Mouse (Mus musculus): ENCODE data around the gene Hspa12b. TPM values are rescaled to one million over a fixed set of nuclear protein-coding genes. Genes with fewer than 3 reads are reported as not detected.

Hspa12b gene
- polyA plus RNA-seq, 1 experiment from 2014 or later, result 5.6 TPM

DNA sequence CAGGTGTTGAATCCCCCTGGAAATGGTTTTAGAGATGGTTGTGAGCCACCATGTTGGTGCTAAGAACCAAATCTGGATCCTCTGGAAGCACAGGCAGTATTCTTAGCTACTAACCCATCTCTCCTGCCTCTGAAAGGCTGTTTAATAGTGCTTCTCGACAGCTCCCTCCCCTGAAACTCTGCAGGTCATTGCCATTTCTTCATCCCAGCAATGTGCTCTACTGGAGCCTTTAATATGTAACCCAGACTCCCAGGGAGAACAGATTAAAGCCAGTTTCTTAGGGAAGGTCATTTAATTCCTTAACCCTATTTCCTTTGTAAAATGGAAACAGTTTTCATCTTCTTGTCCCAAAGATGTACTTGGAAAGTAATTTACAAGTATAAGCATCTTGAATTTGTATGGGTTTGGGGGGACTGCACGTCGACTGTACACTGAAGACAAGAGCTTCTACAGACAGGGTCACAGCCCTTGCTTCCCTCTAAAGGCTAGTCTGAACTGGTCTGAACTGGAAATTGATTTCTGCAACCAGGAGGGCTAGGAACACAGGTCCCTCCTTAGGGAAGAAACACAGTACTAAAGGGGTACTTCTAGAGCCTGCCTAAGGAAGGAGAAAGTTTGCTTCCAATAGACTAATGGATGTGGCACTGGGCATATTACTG is 48.3 kb downstream of the Hspa12b start:
- H3K4me3 ChIP-seq (ENCODE audit: low read depth, low read length), result no peak overlapping the region
- no peak overlapping the region; the same call in 1 of the 2 replicates for H3K27ac ChIP-seq (ENCODE audit: low read depth, low read length)
- peaks cover 23% of the 10 kb centered on the region for H3K4me1 ChIP-seq (replicated peaks; ENCODE audit: control insufficient read depth, insufficient read depth, low read length)
- 68% methylated on average over 3 of the region's 3 CpGs for WGBS
- DNase-seq (ENCODE audit: low spot score), result no peak
- H3K9ac ChIP-seq (ENCODE audit: low read length), result no peak overlapping the region
- no peak overlapping the region for H3K4me2 ChIP-seq (ENCODE audit: low read depth, low read length, severe bottlenecking)
- H3K36me3 ChIP-seq (ENCODE audit: control insufficient read depth, insufficient read depth, low read length), result no peaks in the 10 kb centered on the region; the same call in 1 of the 2 replicates
- H3K27me3 ChIP-seq (ENCODE audit: control insufficient read depth, insufficient read depth, low read length), result peaks cover 23% of the 10 kb centered on the region
- ATAC-seq (replicated peaks; ENCODE audit: low FRiP score), result no peak
- no peaks in the 10 kb centered on the region for H3K9me3 ChIP-seq (ENCODE audit: control insufficient read depth, low read length)

DNA sequence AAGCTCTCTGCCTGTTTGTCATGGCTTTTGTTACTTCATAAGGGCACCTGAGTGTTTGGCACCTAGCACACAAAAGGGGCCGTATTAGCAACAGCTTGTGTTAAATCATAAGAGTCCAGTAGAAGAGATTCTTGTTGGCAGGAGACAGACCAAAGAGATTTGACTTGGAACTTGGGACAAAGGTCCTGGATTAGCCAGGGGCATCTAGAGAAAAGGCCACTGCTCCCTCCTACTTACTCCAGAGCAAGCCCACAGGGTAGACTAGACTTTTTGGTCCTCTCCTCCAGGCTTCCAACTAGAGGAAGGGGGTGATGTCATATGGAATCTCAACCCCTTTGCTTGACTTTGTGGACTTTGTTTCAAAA is 48.8 kb downstream of the Hspa12b start:
- no peak overlapping the region; the same call in 1 of the 2 replicates for H3K27ac ChIP-seq (ENCODE audit: low read depth, low read length)
- H3K9ac ChIP-seq (ENCODE audit: low read length), result no peak overlapping the region
- H3K4me1 ChIP-seq (replicated peaks; ENCODE audit: control insufficient read depth, insufficient read depth, low read length), result peaks cover 23% of the 10 kb centered on the region
- H3K27me3 ChIP-seq (ENCODE audit: control insufficient read depth, insufficient read depth, low read length), result peaks cover 21% of the 10 kb centered on the region
- no peak overlapping the region for H3K4me3 ChIP-seq (ENCODE audit: low read depth, low read length)
- no peak overlapping the region for H3K4me2 ChIP-seq (ENCODE audit: low read depth, low read length, severe bottlenecking)
- 94% methylated on average over 1 of the region's 1 CpGs for whole genome bisulfite sequencing
- H3K36me3 ChIP-seq (ENCODE audit: control insufficient read depth, insufficient read depth, low read length), result no peaks in the 10 kb centered on the region; the same call in 1 of the 2 replicates
- DNase-seq (ENCODE audit: low spot score) (no peak), ATAC-seq (replicated peaks; ENCODE audit: low FRiP score) (no peak)
- H3K9me3 ChIP-seq (ENCODE audit: control insufficient read depth, low read length), result no peaks in the 10 kb centered on the region

DNA sequence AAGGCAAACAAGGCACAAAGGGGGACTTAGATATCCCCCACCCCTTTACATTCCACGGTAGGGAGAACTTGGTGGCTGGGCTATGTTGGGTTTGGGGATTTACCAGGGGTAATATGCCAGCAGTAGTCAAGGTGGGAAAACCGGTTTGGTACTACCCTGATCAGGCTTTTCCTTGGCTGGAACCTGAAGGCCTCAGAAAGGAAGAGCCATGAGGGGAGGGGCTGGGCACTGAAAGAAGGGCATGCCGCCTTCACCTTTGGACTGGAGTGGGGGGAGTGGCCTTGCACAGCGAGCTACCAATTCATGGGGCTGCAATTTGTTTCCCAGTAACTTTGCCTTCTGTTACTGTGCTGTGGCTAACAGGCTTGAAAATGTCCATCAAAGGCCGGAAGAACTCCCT is 49.4 kb downstream of the Hspa12b start:
- Histone ChIP-seq H3K27me3 (ENCODE audit: control insufficient read depth, insufficient read depth, low read length) (peaks cover 16% of the 10 kb centered on the region), H3K4me3 (ENCODE audit: low read depth, low read length) (no peak overlapping the region), H3K27ac (ENCODE audit: low read depth, low read length) (no peak overlapping the region), H3K36me3 (ENCODE audit: control insufficient read depth, insufficient read depth, low read length) (no peaks in the 10 kb centered on the region; the same call in 1 of the 2 replicates), H3K4me2 (ENCODE audit: low read depth, low read length, severe bottlenecking) (peak overlapping the region; percentile 3; the same call in 1 of the 2 replicates), H3K9ac (ENCODE audit: low read length) (0 out of 2 replicates have a peak overlapping the region, but pooled peaks have one; percentile 13), H3K4me1 (replicated peaks; ENCODE audit: control insufficient read depth, insufficient read depth, low read length) (peaks cover 20% of the 10 kb centered on the region), H3K9me3 (ENCODE audit: control insufficient read depth, low read length) (no peaks in the 10 kb centered on the region)
- ATAC-seq (replicated peaks; ENCODE audit: low FRiP score), result no peak
- no peak for DNase-seq (ENCODE audit: low spot score)
- 74% methylated on average over 5 of the region's 5 CpGs for WGBS

DNA sequence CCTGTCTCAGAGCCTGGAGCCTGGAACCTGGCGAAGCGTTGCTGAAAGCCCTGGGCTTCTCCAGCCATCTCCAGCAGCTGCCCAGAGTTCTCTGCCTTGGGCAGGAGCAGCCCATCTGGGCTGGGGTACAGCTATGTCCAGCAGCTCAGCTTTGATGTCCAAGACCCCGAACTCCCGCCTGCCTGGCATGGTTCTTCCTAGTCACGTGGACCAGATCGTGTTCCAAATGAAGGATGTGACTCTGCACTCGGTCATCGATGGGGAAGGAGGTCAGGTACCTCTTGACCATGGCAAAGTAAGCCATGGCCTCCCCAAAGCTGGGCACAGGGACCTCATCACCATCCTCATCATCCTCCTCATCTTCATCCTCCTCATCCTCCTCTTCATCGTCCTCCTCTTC is 50.9 kb downstream of the Hspa12b start:
- H3K4me2 ChIP-seq (ENCODE audit: low read depth, low read length, severe bottlenecking), result peak overlapping the region; percentile 97
- ATAC-seq (replicated peaks; ENCODE audit: low FRiP score) (no peak), DNase-seq (ENCODE audit: low spot score) (no peak)
- peaks cover 19% of the 10 kb centered on the region for H3K4me1 ChIP-seq (replicated peaks; ENCODE audit: control insufficient read depth, insufficient read depth, low read length)
- H3K9me3 ChIP-seq (ENCODE audit: control insufficient read depth, low read length), result no peaks in the 10 kb centered on the region
- 91% methylated on average over 9 of the region's 9 CpGs for WGBS
- H3K9ac ChIP-seq (ENCODE audit: low read length), result peak overlapping the region; percentile 41
- H3K27ac ChIP-seq (ENCODE audit: low read depth, low read length), result no peak overlapping the region
- no peaks in the 10 kb centered on the region; the same call in 1 of the 2 replicates for H3K36me3 ChIP-seq (ENCODE audit: control insufficient read depth, insufficient read depth, low read length)
- H3K4me3 ChIP-seq (ENCODE audit: low read depth, low read length), result peak overlapping the region; percentile 82
- H3K27me3 ChIP-seq (ENCODE audit: control insufficient read depth, insufficient read depth, low read length), result peaks cover 5% of the 10 kb centered on the region; the same call in 1 of the 2 replicates

DNA sequence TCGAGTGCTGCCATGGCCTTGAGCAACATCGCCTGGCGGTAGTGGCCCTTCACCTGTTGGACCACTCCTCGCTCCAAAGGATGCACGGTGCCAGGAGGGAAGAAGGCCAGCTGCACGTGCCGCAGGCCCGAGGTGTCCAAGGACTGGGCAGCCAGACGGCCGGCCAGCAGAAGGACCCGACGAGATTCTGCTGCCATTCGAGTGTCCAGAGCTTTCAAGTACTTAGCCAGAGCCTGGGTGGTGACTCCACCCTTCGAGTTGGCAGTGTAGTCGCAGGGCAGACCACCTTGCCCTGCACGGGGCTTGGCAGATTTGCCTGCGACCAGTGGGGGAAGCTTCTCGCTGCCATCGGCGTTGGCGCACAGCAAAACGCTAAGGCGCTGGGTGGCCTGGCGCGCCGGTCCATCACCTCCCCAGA is 51.8 kb downstream of the Hspa12b start:
- Histone ChIP-seq H3K27ac (ENCODE audit: low read depth, low read length) (peak overlapping the region; percentile 76; the same call in 1 of the 2 replicates), H3K4me1 (replicated peaks; ENCODE audit: control insufficient read depth, insufficient read depth, low read length) (peaks cover 19% of the 10 kb centered on the region), H3K4me2 (ENCODE audit: low read depth, low read length, severe bottlenecking) (peak overlapping the region; percentile 97), H3K4me3 (ENCODE audit: low read depth, low read length) (peak overlapping the region; percentile 82), H3K36me3 (ENCODE audit: control insufficient read depth, insufficient read depth, low read length) (no peaks in the 10 kb centered on the region), H3K9ac (ENCODE audit: low read length) (peak overlapping the region; percentile 97), H3K27me3 (ENCODE audit: control insufficient read depth, insufficient read depth, low read length) (no peaks in the 10 kb centered on the region), H3K9me3 (ENCODE audit: control insufficient read depth, low read length) (no peaks in the 10 kb centered on the region)
- peak; percentile 58 for DNase-seq (ENCODE audit: low spot score)
- WGBS, result 26% methylated on average over 25 of the region's 26 CpGs
- peak; percentile 5; the same call in 1 of the 2 replicates for ATAC-seq (replicated peaks; ENCODE audit: low FRiP score)

DNA sequence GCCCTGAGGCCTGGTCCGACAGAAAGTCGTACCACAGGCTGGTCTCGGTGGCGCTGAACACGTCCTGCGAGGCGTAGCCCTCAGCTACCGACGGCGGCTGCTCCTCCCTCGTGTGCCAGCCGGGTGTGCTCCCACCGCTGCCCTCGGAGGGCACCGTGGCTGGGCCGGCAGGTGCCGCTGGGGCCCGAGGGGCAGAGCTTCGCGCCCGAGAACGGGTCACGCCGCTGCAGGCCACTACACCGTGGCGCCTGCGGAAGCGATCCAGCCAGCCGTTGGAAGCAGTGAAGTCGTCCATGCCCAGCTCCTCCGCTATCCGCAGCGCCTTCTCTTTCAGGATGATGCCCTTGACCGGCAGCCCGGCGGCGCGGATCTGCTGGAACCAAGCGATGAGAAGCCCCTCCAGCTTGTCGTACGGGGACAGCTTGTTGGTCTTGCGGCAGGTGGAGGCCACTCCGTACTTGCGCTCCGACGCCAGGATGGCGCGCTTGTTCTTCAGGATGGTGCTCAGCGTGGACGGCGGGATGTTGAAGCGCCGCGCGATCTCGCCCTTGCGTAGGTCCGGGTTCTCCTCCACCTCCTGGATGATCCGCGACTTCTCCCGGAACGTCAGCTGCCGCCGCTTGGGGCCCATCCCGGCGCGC is 52.3 kb downstream of the Hspa12b start:
- ATAC-seq (replicated peaks; ENCODE audit: low FRiP score) (peak; percentile 56), DNase-seq (ENCODE audit: low spot score) (peak; percentile 83)
- H3K9me3 ChIP-seq (ENCODE audit: control insufficient read depth, low read length), result no peaks in the 10 kb centered on the region
- H3K36me3 ChIP-seq (ENCODE audit: control insufficient read depth, insufficient read depth, low read length), result no peaks in the 10 kb centered on the region
- peak overlapping the region; percentile 97 for H3K9ac ChIP-seq (ENCODE audit: low read length)
- peak overlapping the region; percentile 82 for H3K4me3 ChIP-seq (ENCODE audit: low read depth, low read length)
- peak overlapping the region; percentile 76 for H3K27ac ChIP-seq (ENCODE audit: low read depth, low read length)
- WGBS, result under 1% methylated on average over 62 of the region's 67 CpGs
- H3K4me2 ChIP-seq (ENCODE audit: low read depth, low read length, severe bottlenecking), result peak overlapping the region; percentile 97
- H3K27me3 ChIP-seq (ENCODE audit: control insufficient read depth, insufficient read depth, low read length), result no peaks in the 10 kb centered on the region
- H3K4me1 ChIP-seq (replicated peaks; ENCODE audit: control insufficient read depth, insufficient read depth, low read length), result peaks cover 19% of the 10 kb centered on the region

DNA sequence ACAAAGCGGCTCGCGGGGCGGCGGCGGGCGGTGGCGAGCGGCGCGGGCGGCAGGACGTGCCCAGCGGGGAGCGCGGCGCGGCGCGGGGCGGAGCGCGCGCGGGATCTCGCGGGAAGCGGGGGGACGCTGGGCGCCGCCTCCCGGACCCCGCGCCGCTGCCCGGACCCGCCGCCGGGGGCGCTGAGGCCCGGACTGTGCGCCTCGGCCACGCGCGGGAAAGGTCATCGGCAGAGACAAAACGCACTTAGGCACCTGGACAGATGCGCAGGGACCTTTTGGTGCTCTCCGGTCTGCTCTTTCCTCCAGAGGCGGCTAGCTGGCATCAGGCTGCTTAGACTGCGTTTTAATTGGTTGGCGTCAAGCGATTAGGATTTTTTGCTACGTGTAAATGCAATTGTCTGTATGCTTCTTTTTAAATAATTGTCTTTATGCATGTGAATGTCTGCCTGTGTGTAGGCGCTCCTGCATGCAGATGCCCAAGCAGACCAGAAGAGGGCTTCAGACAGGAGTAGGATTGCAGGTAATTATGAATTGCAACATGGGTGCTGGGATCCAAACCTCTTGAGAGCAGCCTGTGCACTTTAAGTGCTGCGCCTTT is 53.0 kb downstream of the Hspa12b start, which contains the start of gene Cenpb:
Cenpb (minus strand) TSS at position 78 of the 598 bp plus-strand sequence.
- no peaks in the 10 kb centered on the region for H3K36me3 ChIP-seq (ENCODE audit: control insufficient read depth, insufficient read depth, low read length)
- DNase-seq (ENCODE audit: low spot score) (peak; percentile 93), ATAC-seq (replicated peaks; ENCODE audit: low FRiP score) (peak; percentile 74)
- H3K27me3 ChIP-seq (ENCODE audit: control insufficient read depth, insufficient read depth, low read length), result no peaks in the 10 kb centered on the region
- peaks cover 19% of the 10 kb centered on the region for H3K4me1 ChIP-seq (replicated peaks; ENCODE audit: control insufficient read depth, insufficient read depth, low read length)
- H3K4me2 ChIP-seq (ENCODE audit: low read depth, low read length, severe bottlenecking), result peak within 1 kb of the TSS; percentile 97
- no peaks in the 10 kb centered on the region for H3K9me3 ChIP-seq (ENCODE audit: control insufficient read depth, low read length)
- H3K9ac ChIP-seq (ENCODE audit: low read length), result peak within 1 kb of the TSS; percentile 97
- H3K4me3 ChIP-seq (ENCODE audit: low read depth, low read length), result peak within 1 kb of the TSS; percentile 82
- WGBS, result 3% methylated on average over 48 of the region's 57 CpGs
- H3K27ac ChIP-seq (ENCODE audit: low read depth, low read length), result peak within 1 kb of the TSS; percentile 76

DNA sequence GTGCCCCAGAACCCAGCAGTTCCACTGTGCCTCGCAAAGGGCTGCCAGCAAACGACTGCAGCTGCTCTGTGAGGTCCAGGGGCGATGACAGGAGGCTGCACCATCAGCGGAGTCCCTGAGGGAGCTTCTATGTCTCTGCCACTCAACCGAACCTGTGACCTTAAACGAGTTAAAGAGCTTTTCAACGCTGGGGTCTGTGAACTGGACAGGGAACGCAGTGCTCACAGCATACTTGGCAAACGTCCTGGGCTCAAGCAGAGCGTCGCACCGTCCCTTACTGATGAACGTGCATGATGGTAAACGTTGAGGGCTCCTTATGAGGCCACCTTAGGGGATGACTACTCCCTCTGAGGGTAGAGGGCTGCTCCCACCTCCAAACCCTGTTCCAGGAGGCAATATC is 59.3 kb downstream of the Hspa12b start:
- ATAC-seq (replicated peaks; ENCODE audit: low FRiP score) (no peak; the same call in 1 of the 2 replicates), DNase-seq (ENCODE audit: low spot score) (no peak)
- H3K4me2 ChIP-seq (ENCODE audit: low read depth, low read length, severe bottlenecking), result peak overlapping the region; percentile 65
- H3K4me1 ChIP-seq (replicated peaks; ENCODE audit: control insufficient read depth, insufficient read depth, low read length), result peaks cover 21% of the 10 kb centered on the region
- WGBS, result under 1% methylated on average over 14 of the region's 14 CpGs
- H3K9me3 ChIP-seq (ENCODE audit: control insufficient read depth, low read length), result no peaks in the 10 kb centered on the region
- H3K9ac ChIP-seq (ENCODE audit: low read length), result peak overlapping the region; percentile 89
- peak overlapping the region; percentile 44 for H3K4me3 ChIP-seq (ENCODE audit: low read depth, low read length)
- no peaks in the 10 kb centered on the region for H3K27me3 ChIP-seq (ENCODE audit: control insufficient read depth, insufficient read depth, low read length)
- H3K36me3 ChIP-seq (ENCODE audit: control insufficient read depth, insufficient read depth, low read length), result no peaks in the 10 kb centered on the region
- H3K27ac ChIP-seq (ENCODE audit: low read depth, low read length), result peak overlapping the region; percentile 42; the same call in 1 of the 2 replicates
